Mouse (Mus musculus) ovary, postnatal 10 days (tissue): ENCODE data around the gene Adgra3.
A peak's percentile ranks its signal among the peaks of the same experiment; 100 is the strongest.

Source experiments
- DNase-seq: peaks from one replicate; pipeline ENCODE4 v3.0.0; 2022; ENCODE audit warnings: low spot score

Gene Adgra3

DNA sequence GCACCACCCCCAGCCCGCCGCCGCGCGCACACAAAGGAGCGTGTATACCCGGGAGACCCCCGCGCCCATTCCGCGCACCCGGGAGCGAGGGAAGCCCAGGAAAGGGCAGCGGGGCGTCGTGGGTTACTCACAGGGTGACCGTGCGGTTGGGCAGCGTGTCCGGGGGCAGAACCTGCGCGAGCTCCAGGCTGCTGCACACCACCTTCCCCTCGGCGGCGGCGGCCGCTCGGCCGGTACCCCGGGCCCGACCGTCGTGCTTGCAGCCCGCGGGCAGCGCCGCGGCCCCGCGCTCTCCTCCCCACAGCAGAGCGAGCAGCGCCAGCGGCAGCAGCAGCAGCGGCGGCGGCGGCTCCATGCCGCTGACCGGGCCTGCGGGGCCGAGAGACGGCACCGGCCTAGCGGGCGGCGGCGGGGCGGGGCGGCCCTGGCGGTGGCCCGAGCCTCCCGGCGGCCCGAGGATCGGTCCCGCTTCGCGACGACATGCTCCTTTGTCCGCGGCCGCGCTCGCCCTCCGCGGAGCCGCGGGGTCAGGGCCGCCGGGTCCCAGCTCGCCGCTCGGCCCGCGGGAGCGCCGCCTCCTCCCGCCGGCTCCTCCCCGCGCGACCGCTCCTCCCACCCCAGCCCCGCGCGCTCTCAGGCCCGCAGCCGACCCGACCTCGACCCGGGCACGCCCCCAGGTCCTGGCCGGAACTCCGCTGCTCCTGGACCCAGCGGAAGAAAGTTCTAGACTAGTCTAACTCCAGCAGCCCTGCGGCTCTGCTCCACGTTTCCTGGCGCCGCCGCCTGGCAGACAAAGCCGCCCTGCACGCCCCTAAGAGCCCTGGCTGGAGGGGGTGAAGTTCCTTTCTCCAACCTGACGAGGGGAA, at the start of gene Adgra3:
Adgra3 (minus strand) TSS at position 586 of the 866 bp plus-strand sequence.
- peak; percentile 58 for DNase-seq

DNA sequence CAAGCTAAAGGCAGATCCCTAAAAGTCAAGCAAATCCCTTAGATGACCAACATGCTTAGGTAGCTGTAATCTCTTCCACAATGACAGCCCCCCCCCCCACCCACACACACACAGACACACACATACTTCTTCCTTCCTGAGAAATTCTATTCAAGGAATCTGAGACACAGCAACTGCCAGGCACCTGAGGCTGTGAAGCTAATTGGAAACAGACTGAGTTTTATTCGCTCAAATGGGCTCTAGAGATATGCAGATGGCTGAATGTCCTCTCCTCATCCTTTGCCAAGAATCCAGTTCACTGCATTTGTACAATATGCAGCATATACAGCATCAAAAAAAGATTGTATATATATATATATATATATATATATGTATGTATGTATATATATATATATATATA, 24.6 kb upstream of the Adgra3 start:
- no peak for DNase-seq

DNA sequence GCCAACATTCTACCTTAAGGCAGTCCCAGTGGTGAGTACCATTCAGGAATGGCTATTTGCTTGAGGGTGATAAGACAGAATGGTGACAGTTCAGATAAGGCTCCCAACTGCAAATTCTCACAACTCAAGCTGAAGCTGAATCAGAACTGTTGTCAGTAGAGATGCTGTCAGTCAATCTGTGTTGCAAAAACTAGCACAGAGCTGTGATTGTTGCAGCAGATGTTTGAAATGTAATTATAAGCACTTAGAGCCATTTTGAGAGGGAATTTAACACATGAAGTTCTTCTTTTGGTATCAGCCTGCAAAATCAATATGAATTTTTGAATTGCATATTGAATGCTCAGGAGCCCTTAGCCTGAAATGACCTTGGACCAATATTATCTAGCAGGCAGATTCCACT, 15.4 kb upstream of the Adgra3 start:
- no peak for DNase-seq

DNA sequence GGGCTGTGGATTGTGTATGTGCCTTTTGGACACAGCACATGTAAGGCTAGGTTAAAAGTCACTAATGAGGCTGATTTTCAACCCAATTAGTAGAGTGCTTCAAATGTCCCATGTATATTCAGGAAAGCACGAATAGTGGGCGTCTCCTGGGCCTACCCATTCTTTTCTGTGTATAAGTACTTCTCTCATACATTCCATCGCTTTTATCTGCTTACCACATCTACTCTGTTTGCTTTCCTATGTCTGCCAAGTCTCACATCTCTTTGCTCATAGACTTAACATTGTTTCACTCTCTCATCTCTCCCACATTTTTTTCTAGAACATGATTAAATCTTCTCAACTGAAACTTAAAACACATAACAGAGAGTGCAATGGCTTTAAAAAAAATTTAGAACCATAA, 5.4 kb upstream of the Adgra3 start:
- no peak for DNase-seq

DNA sequence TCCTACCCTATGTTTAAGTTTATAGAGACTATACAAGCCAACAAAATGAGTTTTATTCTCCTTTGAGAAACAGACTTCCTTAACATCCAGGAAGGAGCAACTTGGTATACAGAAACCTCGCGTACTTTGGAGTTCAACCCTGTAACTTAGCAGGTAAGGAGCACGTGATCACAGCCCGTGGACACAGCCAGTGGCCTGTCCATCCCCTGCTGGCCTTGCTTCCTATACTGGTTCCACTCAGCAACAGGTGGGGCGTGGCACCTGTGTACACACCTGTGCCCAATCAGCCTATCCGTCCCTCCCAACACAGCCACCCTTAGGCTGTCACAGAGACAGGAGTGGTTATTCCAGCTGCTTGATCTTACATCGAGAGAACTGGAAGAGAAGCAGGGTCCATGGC, 780 bp upstream of the Adgra3 start:
- DNase-seq = no peak

DNA sequence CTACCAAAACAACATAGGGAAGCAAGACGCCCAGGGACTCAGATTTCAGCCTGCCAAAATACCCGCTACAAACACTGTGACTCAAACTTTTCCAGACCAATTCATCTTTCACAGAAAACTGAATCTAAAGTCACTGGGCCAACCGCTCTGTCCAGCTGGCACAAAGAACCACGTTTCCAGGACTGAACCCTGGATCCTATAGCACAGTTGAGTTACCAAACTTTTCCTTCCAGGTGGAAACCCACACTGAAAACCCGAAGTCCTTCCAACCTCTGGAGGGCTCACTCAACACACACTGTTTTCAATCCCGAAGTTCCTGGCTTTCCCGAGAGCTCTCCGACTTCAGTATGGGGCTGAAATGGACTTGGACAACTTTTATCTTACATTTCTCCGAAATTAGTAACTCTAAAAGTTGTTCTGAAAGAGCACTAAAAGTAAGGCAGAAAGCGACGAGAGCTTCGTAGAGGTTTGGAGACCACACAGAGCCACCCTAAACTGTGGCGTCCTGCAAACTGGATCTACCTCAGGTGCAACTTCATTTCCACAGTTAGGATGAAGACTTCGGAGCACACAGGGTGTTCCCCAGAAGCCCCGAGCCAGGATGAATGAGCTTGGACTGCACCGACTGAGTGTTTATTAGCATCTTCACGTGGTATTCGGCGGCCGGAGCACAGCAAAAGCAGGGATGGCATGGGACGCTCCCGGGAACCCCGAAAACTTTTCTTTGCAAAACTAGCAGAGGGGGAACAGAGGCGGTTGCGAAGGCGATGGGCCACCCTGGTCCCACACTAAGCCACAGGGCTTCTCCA, 990 bp downstream of the Adgra3 start:
- no peak for DNase-seq

DNA sequence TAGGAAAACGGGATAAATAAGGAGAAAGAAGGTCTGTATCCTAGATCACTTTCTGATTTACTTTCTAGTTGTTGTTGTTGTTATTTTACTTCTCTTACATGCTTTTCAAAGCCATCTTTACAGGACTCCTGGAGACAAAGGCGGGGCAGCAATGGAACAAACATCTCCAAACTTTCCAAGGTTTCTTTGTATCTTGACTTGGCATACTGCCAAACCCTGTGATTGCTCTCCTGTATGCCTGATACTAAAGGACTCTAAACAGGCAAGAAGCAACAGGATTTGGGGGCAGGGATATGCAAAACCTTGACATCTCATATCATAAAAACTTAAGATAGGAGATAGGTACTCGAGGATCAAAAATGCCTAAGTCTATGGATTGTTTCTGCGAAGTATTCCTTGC, 6.3 kb downstream of the Adgra3 start:
- no peak for DNase-seq

DNA sequence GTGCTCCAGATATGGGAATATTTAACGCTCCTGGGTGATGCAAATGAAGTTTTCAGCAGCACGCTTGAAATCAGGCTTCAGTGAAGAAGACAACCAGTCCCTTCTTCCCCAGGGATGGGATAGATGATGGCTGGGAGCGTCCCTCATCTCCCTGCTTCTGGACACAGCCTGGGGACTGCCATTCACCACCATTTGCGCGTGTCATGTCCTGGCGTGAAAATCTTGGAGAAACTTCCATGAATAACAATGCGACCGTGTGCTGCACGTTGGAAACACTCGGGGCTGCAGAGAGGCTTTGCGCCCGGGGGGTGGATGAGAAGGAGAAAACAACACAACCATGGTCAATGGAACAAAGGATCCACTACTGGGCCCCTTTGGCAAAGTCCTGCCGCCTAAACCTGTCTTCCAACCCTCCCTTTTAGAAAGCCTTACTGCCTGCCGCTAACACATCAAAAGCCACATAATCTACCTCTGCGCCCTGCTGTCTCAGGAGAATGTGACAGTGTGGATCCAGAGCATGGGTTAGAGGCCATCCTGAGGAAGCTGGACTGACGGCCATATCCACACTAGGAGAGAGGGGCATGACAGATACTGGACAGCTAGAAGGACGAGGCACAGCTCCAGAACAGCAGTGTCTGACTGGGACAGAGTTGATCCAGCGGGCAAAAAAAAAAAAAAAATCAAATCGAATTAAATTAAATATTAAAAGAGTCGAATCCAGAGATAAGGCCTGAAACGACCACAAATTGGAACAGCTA, 8.0 kb downstream of the Adgra3 start:
- DNase-seq = no peak

DNA sequence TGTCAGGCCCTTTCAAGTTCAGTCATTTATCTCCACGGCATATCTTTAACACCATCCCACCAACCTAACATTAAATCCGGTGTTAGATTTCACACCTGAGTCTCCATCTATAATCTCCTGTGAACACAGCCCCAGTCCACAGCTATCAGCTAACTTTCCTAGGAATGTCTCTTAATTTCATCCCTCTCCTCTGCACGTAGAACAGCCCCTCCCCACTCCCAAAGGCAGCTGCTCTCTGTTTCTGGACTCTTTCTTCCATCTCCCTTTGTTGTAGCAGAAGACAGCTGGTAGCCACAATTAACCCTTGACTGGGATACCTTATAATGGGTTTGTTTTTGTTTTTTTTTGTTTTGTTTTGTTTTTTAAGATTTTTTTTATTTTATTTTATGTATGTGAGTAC, 8.8 kb downstream of the Adgra3 start:
- no peak for DNase-seq

DNA sequence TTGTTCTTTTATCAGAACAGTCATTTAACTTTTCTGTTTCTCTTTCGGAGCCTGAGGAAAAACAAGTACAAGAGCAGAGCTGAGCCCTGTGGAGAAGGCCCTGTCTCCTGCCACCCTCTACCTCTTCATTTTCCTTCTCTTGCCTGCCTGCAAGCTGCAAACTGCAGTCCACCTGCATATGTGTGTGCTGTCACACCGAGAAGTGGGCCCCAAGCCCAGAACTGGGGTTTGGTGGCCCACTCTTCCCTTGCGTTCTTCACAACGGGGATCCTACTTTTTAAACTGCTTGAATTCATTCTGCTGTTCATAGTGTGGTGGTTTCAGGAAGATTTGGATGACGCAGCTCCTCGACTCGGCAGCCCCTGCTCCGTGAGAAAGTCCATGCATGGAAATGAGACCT, 9.3 kb downstream of the Adgra3 start:
- no peak for DNase-seq

DNA sequence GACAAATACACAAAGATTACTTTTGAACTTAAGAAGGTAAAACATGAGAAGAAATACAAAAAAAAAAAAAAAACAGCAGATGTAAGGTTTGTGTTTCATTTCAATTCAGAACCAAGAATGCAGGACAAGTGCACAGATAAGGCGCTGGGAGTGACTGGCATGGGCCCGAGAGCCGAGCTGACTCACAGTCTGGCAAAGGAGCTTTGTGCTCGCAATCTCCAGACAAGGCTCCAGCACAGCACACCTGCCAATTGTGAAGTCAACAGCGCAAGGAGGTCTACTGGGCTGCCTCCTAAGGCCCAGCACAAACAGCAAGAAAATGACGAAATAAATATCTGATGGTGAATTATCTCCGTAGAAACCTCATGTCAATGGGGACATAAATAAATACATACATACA, 9.8 kb downstream of the Adgra3 start:
- DNase-seq = no peak

DNA sequence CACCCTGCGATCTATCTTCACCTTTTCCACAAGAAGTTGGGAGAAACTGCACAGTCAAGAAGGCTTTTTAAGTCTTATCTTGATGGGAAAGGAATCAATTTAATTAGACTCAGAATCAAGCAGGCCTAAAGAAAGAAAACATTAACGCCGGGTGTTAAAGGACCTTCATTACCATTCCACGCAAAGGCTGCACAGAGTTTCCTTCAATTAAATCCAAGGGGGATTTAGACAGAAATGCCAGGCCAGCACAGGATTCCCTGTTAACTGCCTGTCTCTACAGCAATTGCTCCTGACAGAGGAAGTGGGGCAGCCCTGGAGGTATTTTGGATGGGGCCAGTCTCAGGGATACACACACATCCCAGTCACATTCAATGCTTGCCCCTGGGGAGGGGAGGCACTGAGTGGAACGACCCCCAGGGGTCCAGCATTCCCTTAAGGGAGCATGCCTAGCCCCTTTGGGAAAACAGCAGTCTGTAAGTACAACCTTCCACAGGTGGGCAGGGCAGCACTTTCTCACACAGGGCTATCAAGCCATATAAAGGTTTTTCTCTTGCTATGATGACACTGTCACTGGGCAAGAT, 10.4 kb downstream of the Adgra3 start:
- DNase-seq = no peak

DNA sequence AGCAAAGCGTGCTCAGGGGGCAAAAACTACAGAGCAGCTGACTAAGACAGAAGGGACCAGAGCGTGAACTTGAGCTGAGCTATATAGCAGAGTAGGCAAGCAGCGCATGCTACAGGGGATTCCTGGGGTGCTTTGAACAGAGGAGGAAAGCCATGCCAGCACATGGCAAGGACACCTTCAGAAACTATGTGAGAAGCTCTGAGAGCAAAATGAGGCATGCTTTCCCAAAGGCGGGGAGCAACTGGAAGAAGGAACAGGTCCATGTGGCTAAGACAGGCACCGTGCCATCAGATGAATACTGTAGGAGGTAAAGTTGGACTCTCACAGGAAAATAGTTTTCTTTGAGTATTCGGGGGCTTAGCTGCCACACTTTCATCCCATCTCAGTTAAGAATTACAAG, 13.6 kb downstream of the Adgra3 start:
- DNase-seq = no peak

DNA sequence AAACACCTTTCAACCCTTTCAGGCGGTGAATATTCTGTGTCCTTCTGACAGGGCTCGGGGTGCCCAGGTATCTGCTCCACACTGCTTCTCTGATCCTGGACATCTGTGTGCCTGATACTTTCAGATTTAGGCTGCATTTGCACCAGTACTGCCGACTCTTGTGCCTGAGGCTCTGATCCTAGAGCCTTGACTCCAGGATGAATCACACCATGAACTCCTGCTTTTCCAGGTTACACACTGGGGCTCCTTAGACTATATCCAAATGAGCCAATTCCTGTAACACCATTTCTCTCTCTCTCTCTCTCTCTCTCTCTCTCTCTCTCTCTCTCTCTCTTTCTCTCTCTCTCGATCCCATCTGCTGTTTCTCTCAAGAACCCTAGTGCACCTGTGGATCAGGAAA, 15.1 kb downstream of the Adgra3 start:
- DNase-seq = no peak

DNA sequence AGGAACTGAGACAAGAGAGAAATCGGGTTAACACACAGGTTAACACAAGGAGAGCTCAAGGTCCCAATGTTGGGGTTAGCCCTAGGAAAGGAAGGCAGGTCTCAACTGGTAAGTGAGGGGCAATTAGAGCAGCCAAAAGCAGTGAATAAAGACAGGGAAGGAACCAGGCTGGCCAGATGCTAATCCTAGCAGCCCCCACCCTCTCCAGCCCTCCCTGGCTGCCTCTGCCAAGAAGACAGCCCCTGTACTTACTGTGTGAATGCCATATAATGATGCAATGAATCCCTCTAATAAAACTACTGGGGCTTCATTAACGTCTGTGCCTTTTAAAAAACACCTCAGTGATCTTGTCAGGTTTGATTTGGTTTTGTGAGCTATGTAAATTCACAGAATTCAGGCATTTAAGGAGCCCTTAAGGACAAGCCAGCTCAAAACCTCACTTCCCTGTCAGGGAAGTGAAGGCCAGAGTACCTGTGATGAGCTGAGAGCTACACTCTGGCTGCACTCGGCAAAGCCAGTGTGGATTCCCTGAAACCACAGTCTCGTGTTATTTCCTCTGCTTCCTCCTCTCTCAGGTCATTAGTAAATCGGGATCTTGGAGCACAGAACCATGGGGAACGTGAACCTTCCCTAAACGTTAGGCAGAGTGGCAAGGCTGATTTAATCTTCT, 16.4 kb downstream of the Adgra3 start:
- no peak for DNase-seq

DNA sequence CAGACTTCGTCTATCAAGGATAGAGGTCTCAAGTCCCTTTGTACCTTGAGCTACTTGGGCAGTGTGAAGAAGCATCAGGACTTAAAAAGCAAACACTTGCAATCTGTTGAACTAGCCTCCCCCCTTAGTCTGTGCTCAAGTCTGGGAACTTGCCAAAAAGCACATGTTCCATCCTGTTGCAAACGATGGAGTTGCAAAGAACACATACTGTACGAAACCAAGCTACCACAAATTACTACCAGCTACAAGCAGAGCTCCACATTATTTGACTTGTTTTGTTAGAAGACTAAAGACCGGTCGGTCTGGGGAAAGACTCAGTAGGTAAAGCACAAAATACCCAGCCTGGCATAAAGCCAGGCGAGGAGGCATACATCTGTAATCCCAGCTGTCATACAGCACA, 19.3 kb downstream of the Adgra3 start:
- DNase-seq = no peak

DNA sequence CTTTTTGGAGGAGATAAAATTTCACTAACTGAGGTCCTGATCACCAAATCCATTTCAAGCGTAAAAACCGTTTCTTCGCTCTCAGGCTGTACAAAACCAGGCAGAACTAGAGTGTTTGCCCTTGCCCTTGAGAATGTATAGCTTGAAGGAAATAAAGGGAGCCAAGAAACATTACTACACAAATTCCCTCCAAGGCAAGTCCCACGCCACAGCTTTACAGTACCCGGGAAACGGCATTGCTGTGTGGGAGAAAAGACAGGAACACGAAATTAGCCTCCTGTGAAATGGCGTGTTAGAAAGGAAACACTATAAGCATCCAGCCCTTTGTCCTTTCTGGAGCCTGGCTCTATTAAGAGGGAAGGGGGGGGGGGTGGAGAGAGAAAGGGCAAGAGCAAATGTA, 21.1 kb downstream of the Adgra3 start:
- no peak for DNase-seq

DNA sequence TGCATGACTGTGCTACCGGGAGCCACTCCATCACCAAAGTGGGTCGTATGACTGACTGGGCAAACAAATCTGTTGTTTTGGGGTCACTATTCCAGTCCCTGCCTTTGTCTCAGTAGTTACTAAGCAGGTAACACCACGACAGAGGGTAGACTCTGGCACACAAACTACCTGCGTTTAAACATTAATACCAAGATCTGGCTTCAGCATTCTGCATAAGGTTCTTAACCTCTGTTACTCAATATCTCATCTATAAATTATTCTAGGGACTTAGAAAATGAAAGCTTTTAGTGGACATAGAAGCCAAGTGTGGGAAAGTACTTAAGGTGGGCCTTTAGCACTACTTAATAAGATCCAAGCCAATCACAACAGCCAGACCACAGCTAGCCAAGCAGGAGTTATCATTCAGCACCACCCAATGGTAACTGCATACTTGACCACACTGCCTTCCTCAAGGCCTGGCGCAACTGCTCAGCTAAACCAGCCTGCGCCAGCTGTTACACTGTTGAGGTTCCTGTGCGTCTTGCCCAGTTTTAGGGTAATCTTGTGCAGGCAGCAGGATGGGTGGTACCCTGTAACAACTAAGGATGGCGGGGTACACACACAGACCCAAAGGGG, 23.8 kb downstream of the Adgra3 start:
- DNase-seq = no peak

DNA sequence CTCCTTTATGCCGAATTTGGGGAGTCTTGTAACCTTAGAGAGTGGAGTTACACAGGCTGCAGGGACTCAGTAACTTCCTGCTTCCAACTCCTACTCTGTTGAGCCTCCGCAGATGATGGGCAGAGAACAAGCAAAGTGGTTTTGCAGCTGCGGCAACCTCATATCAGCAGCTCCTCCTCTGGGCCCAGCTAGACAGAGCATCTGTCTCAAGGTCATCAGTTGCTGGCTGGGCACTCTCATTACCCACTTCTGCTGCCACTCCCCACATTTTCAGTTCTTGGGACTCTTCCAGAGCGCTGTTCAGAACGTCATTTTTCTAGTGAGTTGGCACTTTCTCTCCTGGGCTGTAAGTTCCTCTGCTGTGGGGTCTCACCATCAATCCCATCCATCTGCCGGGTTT, 24.6 kb downstream of the Adgra3 start:
- DNase-seq = no peak

DNA sequence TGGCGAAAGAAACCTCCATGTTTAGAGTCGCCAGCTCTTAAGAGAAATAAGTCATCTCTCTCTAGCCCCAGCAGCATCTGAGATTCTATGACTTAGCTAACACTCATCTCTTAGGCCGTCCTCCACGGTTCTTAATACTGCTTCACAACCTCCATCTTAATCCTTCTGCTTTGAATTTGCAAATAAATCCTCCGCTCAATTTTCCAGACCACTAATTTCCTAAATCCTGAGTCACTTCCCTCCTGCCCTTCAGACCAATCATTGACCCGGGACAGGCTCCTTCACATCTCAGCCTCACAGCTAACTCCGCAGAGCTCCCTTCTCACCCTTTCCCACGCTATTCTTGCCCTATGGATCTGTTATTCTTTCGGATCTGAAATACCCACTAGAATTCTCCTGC, 25.1 kb downstream of the Adgra3 start:
- DNase-seq = no peak

DNA sequence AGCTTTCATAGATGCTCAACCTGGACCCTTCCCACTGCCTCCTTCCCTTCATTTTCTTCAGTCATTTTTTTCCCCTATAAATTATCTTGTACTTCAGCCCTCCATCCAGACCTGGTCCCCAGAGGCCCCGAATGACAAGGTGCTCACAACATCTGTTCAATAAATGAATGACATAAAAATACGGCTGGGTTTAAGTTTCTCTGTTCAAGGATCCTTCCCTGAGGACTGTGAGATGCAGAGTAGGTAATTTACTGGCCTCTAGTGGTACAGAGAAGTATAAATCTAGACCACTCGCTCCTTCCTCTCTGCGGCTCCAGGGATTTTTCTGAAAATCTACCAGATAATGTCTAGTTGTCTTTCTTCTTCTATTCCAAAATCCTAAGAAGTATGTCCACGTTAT, 26.5 kb downstream of the Adgra3 start:
- DNase-seq = no peak
